Comparison of ENCODE assay signal across 11 mouse cellular contexts in the genomic region with DNA sequence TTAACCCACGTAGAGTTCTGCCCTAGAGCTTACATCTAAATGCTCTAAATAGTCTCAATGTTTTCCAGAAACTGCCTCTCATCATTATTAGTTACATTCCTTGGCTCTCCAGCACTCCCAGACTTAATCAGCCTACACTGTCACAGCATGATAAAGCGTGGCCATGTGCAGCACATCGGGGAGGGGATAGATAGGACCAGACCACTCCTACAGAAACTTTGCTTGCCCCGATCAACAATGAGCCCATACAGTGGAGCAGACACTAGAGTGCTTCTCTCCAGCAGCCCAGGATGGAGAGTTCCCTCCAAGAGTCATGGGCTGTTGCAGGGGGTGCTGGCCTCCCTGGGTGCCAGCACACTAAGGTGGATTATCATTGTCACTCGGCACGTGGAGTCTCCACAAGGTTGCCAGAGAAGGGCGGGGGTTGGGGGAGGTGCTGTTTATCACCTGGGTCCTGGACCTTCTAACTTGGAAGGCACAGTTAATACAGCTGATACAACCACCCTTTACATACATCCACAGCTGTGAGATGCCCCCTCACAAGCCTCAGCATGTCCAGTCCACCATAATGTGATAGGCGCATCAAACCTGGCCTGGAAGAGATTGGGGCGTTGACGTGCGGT.
DNase-seq lines count a peak whose midpoint lies in the region; ATAC-seq and TF ChIP-seq lines count a peak whose summit lies in the region.
"Had no signal": no experiment of that assay in that cellular context is flagged by ENCODE, and none has a peak within 500 bp of the region (broad histone marks: within the 10 kb centered on the region; RNA-seq: fewer than 3 reads in every experiment).

No protein-coding gene starts in this region.

- H3K27me3 ChIP-seq in heart, embryonic 12.5 days (replicated peaks): no peaks in the 10 kb centered on the region
- H3K27me3 ChIP-seq in liver, postnatal 0 days (ENCODE audit: insufficient read depth, low read length): no peaks in the 10 kb centered on the region
- H3K27me3 ChIP-seq in liver, embryonic 11.5 days (replicated peaks; ENCODE audit: control insufficient read depth, insufficient read depth, low read length): no peaks in the 10 kb centered on the region
- H3K27me3 ChIP-seq: neural tube, embryonic 12.5 days had no signal

- WGBS in heart, embryonic 12.5 days: 42% methylated on average over 11 of the region's 11 CpGs
- 67% methylated on average over 11 of the region's 11 CpGs for WGBS in liver, postnatal 0 days (ENCODE audit: insufficient replicate concordance)
- 52% methylated on average over 11 of the region's 11 CpGs for WGBS in liver, embryonic 11.5 days

- peak; percentile 73; the same call in 1 of the 2 replicates for ATAC-seq in heart, embryonic 12.5 days (ENCODE audit: insufficient number of reproducible peaks, low FRiP score)
- no peak for ATAC-seq in liver, postnatal 0 days
- ATAC-seq in liver, embryonic 11.5 days (replicated peaks; ENCODE audit: low FRiP score): peak; percentile 88
- ATAC-seq: midbrain, embryonic 13.5 days had no signal

- no peak for TF ChIP-seq CTCF in liver, postnatal 0 days (IDR thresholded peaks at IDR 0.05; ENCODE audit: low read depth)

- intact Hi-C loops in heart, postnatal 36 days (cut with DNase I): loop anchor here (5.0 kb wide), 1 partner anchor 186 kb away; a partner anchor contains a TSS

- no peak overlapping the region for H3K4me2 ChIP-seq in heart, embryonic 12.5 days
- H3K4me2 ChIP-seq in liver, postnatal 0 days (ENCODE audit: low read depth, low read length): no peak overlapping the region
- peak overlapping the region; percentile 35 for H3K4me2 ChIP-seq in liver, embryonic 11.5 days
- H3K4me2 ChIP-seq: midbrain, embryonic 13.5 days; neural tube, embryonic 12.5 days had no signal

- no peak overlapping the region for H3K4me3 ChIP-seq in heart, embryonic 12.5 days
- no peak overlapping the region for H3K4me3 ChIP-seq in liver, postnatal 0 days (ENCODE audit: low read depth, low read length)
- no peak overlapping the region for H3K4me3 ChIP-seq in liver, embryonic 11.5 days (ENCODE audit: low read depth, low read length)
- H3K4me3 ChIP-seq: hindbrain, embryonic 10.5 days; midbrain, embryonic 13.5 days; neural tube, embryonic 12.5 days had no signal

- no peak overlapping the region for H3K9ac ChIP-seq in heart, embryonic 12.5 days
- H3K9ac ChIP-seq in liver, postnatal 0 days (replicated peaks): no peak overlapping the region
- H3K9ac ChIP-seq in liver, embryonic 11.5 days (ENCODE audit: low read depth, low read length): no peak overlapping the region
- H3K9ac ChIP-seq: midbrain, embryonic 13.5 days; neural tube, embryonic 12.5 days had no signal

- TF ChIP-seq EP300 in liver, postnatal 0 days (IDR thresholded peaks at IDR 0.05; ENCODE audit: low read depth): no peak

- H3K4me1 ChIP-seq in heart, embryonic 12.5 days (replicated peaks): peaks cover 54% of the 10 kb centered on the region
- peaks cover 11% of the 10 kb centered on the region for H3K4me1 ChIP-seq in liver, postnatal 0 days (ENCODE audit: insufficient read depth)
- H3K4me1 ChIP-seq in liver, embryonic 11.5 days (replicated peaks; ENCODE audit: control insufficient read depth, insufficient read depth, low read length): peaks cover 17% of the 10 kb centered on the region

- no peaks in the 10 kb centered on the region for H3K36me3 ChIP-seq in heart, embryonic 12.5 days
- no peaks in the 10 kb centered on the region for H3K36me3 ChIP-seq in liver, postnatal 0 days (replicated peaks; ENCODE audit: insufficient read depth, low read length)
- H3K36me3 ChIP-seq in liver, embryonic 11.5 days (ENCODE audit: control insufficient read depth, insufficient read depth, low read length): no peaks in the 10 kb centered on the region
- H3K36me3 ChIP-seq: hindbrain, embryonic 10.5 days; midbrain, embryonic 13.5 days; neural tube, embryonic 12.5 days had no signal

- no peaks in the 10 kb centered on the region; the same call in 1 of the 2 replicates for H3K9me3 ChIP-seq in heart, embryonic 12.5 days (replicated peaks)
- no peaks in the 10 kb centered on the region for H3K9me3 ChIP-seq in liver, postnatal 0 days (ENCODE audit: low read length)
- no peaks in the 10 kb centered on the region for H3K9me3 ChIP-seq in liver, embryonic 11.5 days (ENCODE audit: control insufficient read depth, low read length)
- H3K9me3 ChIP-seq: hindbrain, embryonic 10.5 days; midbrain, embryonic 13.5 days; neural tube, embryonic 12.5 days had no signal

- no peak for DNase-seq in heart, postnatal 36 days
- DNase-seq in liver: peak; percentile 46
- DNase-seq in liver, postnatal 0 days: no peak
- DNase-seq in liver, embryonic 11.5 days (ENCODE audit: low spot score): no peak
- DNase-seq in testis, postnatal 10 days (ENCODE audit: low spot score): peak; percentile 54
- no peak for DNase-seq in right cerebral cortex, postnatal 4 days
- DNase-seq: embryo, embryonic 11 days had no signal

- H3K27ac ChIP-seq in heart, embryonic 12.5 days (ENCODE audit: poor library complexity, severe bottlenecking): peak overlapping the region; percentile 26; the same call in 1 of the 2 replicates
- H3K27ac ChIP-seq in liver, postnatal 0 days (ENCODE audit: low read depth): no peak overlapping the region
- 0 out of 2 replicates have a peak overlapping the region, but pooled peaks have one; percentile 16 for H3K27ac ChIP-seq in liver, embryonic 11.5 days (ENCODE audit: low read depth, low read length)
- H3K27ac ChIP-seq: hindbrain, embryonic 10.5 days; midbrain, embryonic 13.5 days; neural tube, embryonic 12.5 days had no signal

Comparison
In these comparisons a context has a peak if more than half of its experiments do, and no peak if none do; other contexts are left out.
1. DNase-seq: peak in liver (single experiment) and testis, postnatal 10 days (single experiment); none in heart, postnatal 36 days (0 of 2), liver, postnatal 0 days (single experiment), liver, embryonic 11.5 days (single experiment) and right cerebral cortex, postnatal 4 days (single experiment).